Comparison of ENCODE assay signal across 17 mouse cellular contexts in genomic region chr13:24269100-24269465, GRCm38 (mm10). TPM values are rescaled to one million over a fixed set of nuclear protein-coding genes. Genes with fewer than 3 reads are reported as not detected.
DNase-seq lines count a peak whose midpoint lies in the region; ATAC-seq and TF ChIP-seq lines count a peak whose summit lies in the region.
"Had no signal": no experiment of that assay in that cellular context is flagged by ENCODE, and none has a peak within 500 bp of the region (broad histone marks: within the 10 kb centered on the region; RNA-seq: fewer than 3 reads in every experiment).

No protein-coding gene starts in this region.

- no peaks in the 10 kb centered on the region for H3K27me3 ChIP-seq in forebrain, embryonic 11.5 days (ENCODE audit: control insufficient read depth, insufficient read depth, low read length)
- H3K27me3 ChIP-seq in forebrain, postnatal 0 days (ENCODE audit: insufficient read depth, low read length): no peaks in the 10 kb centered on the region
- no peaks in the 10 kb centered on the region for H3K27me3 ChIP-seq in lung, embryonic 15.5 days
- H3K27me3 ChIP-seq in embryonic facial prominence, embryonic 14.5 days (replicated peaks; ENCODE audit: control insufficient read depth, insufficient read depth, low read length): no peaks in the 10 kb centered on the region

- H3K36me3 ChIP-seq in forebrain, embryonic 11.5 days (ENCODE audit: control insufficient read depth, insufficient read depth, low read length): no peaks in the 10 kb centered on the region
- no peaks in the 10 kb centered on the region for H3K36me3 ChIP-seq in forebrain, postnatal 0 days (ENCODE audit: insufficient read depth)
- no peaks in the 10 kb centered on the region for H3K36me3 ChIP-seq in lung, embryonic 15.5 days
- H3K36me3 ChIP-seq in embryonic facial prominence, embryonic 14.5 days (ENCODE audit: control insufficient read depth, insufficient read depth, low read length): 0 out of 2 replicates have a peak, but pooled peaks cover 3% of the 10 kb centered on the region

- TF ChIP-seq CTCF in forebrain, postnatal 0 days (IDR thresholded peaks at IDR 0.05; ENCODE audit: low read depth): no peak

- H3K4me1 ChIP-seq in forebrain, embryonic 11.5 days (replicated peaks; ENCODE audit: control insufficient read depth, insufficient read depth, low read length): no peaks in the 10 kb centered on the region
- H3K4me1 ChIP-seq in forebrain, postnatal 0 days (ENCODE audit: insufficient read depth): no peaks in the 10 kb centered on the region
- peaks cover 23% of the 10 kb centered on the region for H3K4me1 ChIP-seq in lung, embryonic 15.5 days
- peaks cover 6% of the 10 kb centered on the region for H3K4me1 ChIP-seq in embryonic facial prominence, embryonic 14.5 days (ENCODE audit: control insufficient read depth, insufficient read depth, low read length)

- intact Hi-C loops in left cerebral cortex, postnatal 10 days (cut with DNase I): no loop called here

- no peak overlapping the region for H3K9ac ChIP-seq in forebrain, embryonic 11.5 days (ENCODE audit: low read length)
- H3K9ac ChIP-seq in forebrain, postnatal 0 days: no peak overlapping the region
- H3K9ac ChIP-seq in lung, embryonic 15.5 days: no peak overlapping the region
- no peak overlapping the region for H3K9ac ChIP-seq in embryonic facial prominence, embryonic 14.5 days (ENCODE audit: low read depth, low read length)
- H3K9ac ChIP-seq: liver, postnatal 0 days had no signal

- H3K4me2 ChIP-seq in forebrain, embryonic 11.5 days (ENCODE audit: low read depth, low read length, severe bottlenecking): no peak overlapping the region
- no peak overlapping the region for H3K4me2 ChIP-seq in forebrain, postnatal 0 days (ENCODE audit: low read depth)
- no peak overlapping the region for H3K4me2 ChIP-seq in lung, embryonic 15.5 days
- no peak overlapping the region for H3K4me2 ChIP-seq in embryonic facial prominence, embryonic 14.5 days (ENCODE audit: low read depth, low read length)
- H3K4me2 ChIP-seq: heart, embryonic 11.5 days; midbrain, embryonic 11.5 days had no signal

- H3K4me3 ChIP-seq in forebrain, embryonic 11.5 days (ENCODE audit: low read depth, low read length): no peak overlapping the region
- no peak overlapping the region for H3K4me3 ChIP-seq in forebrain, postnatal 0 days (ENCODE audit: low read depth, low read length)
- H3K4me3 ChIP-seq in lung, embryonic 15.5 days: no peak overlapping the region
- H3K4me3 ChIP-seq in embryonic facial prominence, embryonic 14.5 days (ENCODE audit: low read depth, low read length): no peak overlapping the region

- DNase-seq in forebrain, embryonic 11.5 days (ENCODE audit: low spot score): peak; percentile 5
- DNase-seq in forebrain, postnatal 0 days: no peak
- no peak for DNase-seq in lung, postnatal 10 days
- peak; percentile 80 to 93 for DNase-seq in adrenal gland, adult (ENCODE audit: inconsistent age in 2 of 2, low spot score in 1 of 2)
- DNase-seq in embryonic facial prominence, embryonic 14.5 days (ENCODE audit: low spot score): no peak
- DNase-seq in kidney, postnatal 4 days: no peak
- no peak for DNase-seq in left cerebral cortex, postnatal 10 days (ENCODE audit: extremely low spot score in 1 of 2, low spot score in 2 of 2)
- DNase-seq: cerebellum, adult 9-11 months; embryo, embryonic 11 days; gastrocnemius, postnatal 36 days; kidney, adult 11 months; kidney, postnatal 10 days; liver, postnatal 0 days had no signal

- WGBS in forebrain, embryonic 11.5 days: 77% methylated on average over 3 of the region's 3 CpGs
- WGBS in forebrain, postnatal 0 days: 66% methylated on average over 3 of the region's 3 CpGs
- 47% methylated on average over 3 of the region's 3 CpGs for whole genome bisulfite sequencing in lung, embryonic 15.5 days
- 65% methylated on average over 3 of the region's 3 CpGs for WGBS in embryonic facial prominence, embryonic 14.5 days

- no peak overlapping the region for H3K27ac ChIP-seq in forebrain, embryonic 11.5 days (ENCODE audit: low read depth, low read length)
- no peak overlapping the region for H3K27ac ChIP-seq in forebrain, postnatal 0 days (ENCODE audit: low read depth, low read length)
- H3K27ac ChIP-seq in lung, embryonic 15.5 days: peak overlapping the region; percentile 78
- H3K27ac ChIP-seq in embryonic facial prominence, embryonic 14.5 days (replicated peaks; ENCODE audit: low read depth, low read length): peak overlapping the region; percentile 35
- H3K27ac ChIP-seq: stomach, postnatal 0 days had no signal

- no peaks in the 10 kb centered on the region for H3K9me3 ChIP-seq in forebrain, embryonic 11.5 days (ENCODE audit: control insufficient read depth, low read length)
- H3K9me3 ChIP-seq in forebrain, postnatal 0 days (ENCODE audit: low read length): no peaks in the 10 kb centered on the region
- H3K9me3 ChIP-seq in lung, embryonic 15.5 days: no peaks in the 10 kb centered on the region
- H3K9me3 ChIP-seq in embryonic facial prominence, embryonic 14.5 days (ENCODE audit: control insufficient read depth, low read length): no peaks in the 10 kb centered on the region

- no peak for ATAC-seq in forebrain, embryonic 11.5 days (replicated peaks; ENCODE audit: low FRiP score)
- ATAC-seq in forebrain, postnatal 0 days: no peak
- ATAC-seq in lung, embryonic 15.5 days (ENCODE audit: borderline replicate concordance, extremely low read depth, low FRiP score, low TSS enrichment): peak; percentile 25; the same call in 1 of the 2 replicates
- ATAC-seq in embryonic facial prominence, embryonic 14.5 days (ENCODE audit: low read depth): no peak
- ATAC-seq: liver, postnatal 0 days had no signal

RNA-seq across cellular contexts. Expression of gene Carmil1, which starts 11.5 kb away (rescaled TPM):
- polyA plus RNA-seq in forebrain, embryonic 11.5 days (2014; fragmentation: Nextera tagmentation; extraction: Ambion mirVana): 27.7 and 30.0 TPM in 2 replicates
- 44.4 and 47.9 TPM in 2 replicates for total RNA-seq in forebrain, postnatal 0 days (2014; rRNA removed)
- polyA plus RNA-seq in forebrain, postnatal 0 days (2015; fragmentation: Nextera tagmentation; extraction: Ambion mirVana): 25.1 and 30.2 TPM in 2 replicates
- polyA plus RNA-seq in lung, embryonic 15.5 days (2015; fragmentation: Nextera tagmentation; extraction: Ambion mirVana): 43.6 and 46.2 TPM in 2 replicates
- 31.3 and 32.0 TPM in 2 replicates for polyA plus RNA-seq in embryonic facial prominence, embryonic 14.5 days (2014; fragmentation: Nextera tagmentation; extraction: Ambion mirVana)
- 10 to 100 TPM; 47.6 to 52.3 TPM for total RNA-seq in left cerebral cortex, postnatal 10 days (2021)

RNA-seq across cellular contexts. Expression of gene Cmah, which starts 58.1 kb away (rescaled TPM):
- polyA plus RNA-seq in forebrain, embryonic 11.5 days (2014; fragmentation: Nextera tagmentation; extraction: Ambion mirVana): 0.37 and 0.45 TPM in 2 replicates
- total RNA-seq in forebrain, postnatal 0 days (2014; rRNA removed): not detected in 2 replicates
- 0.08 and 0.16 TPM in 2 replicates for polyA plus RNA-seq in forebrain, postnatal 0 days (2015; fragmentation: Nextera tagmentation; extraction: Ambion mirVana)
- polyA plus RNA-seq in lung, embryonic 15.5 days (2015; fragmentation: Nextera tagmentation; extraction: Ambion mirVana): 0.43 and 0.57 TPM in 2 replicates
- polyA plus RNA-seq in embryonic facial prominence, embryonic 14.5 days (2014; fragmentation: Nextera tagmentation; extraction: Ambion mirVana): 0.68 and 0.95 TPM in 2 replicates
- under 1 TPM; 0.13 to 0.22 TPM for total RNA-seq in left cerebral cortex, postnatal 10 days (2021)

Comparison
In these comparisons a context has a peak if more than half of its experiments do, and no peak if none do; other contexts are left out.
1. DNase-seq: peak in forebrain, embryonic 11.5 days (single experiment) and adrenal gland, adult (2 of 2); none in forebrain, postnatal 0 days (single experiment), lung, postnatal 10 days (single experiment), embryonic facial prominence, embryonic 14.5 days (single experiment), kidney, postnatal 4 days (0 of 2) and left cerebral cortex, postnatal 10 days (0 of 2).
2. H3K27ac ChIP-seq: peak in lung, embryonic 15.5 days (single experiment) and embryonic facial prominence, embryonic 14.5 days (single experiment); none in forebrain, embryonic 11.5 days (single experiment) and forebrain, postnatal 0 days (single experiment).